Mouse (Mus musculus): Measurements from ENCODE around the gene Bcl2l14. TPM values are rescaled to one million over a fixed set of nuclear protein-coding genes. Genes with fewer than 3 reads are reported as not detected.

Gene Bcl2l14
- polyA plus RNA-seq, 1 experiment from 2014 or later = 2.7 TPM

GRCm38 (mm10) chr6:134436955-134437354 is 40.8 kb downstream of the Bcl2l14 start:
- Histone ChIP-seq H3K36me3 (ENCODE audit: control insufficient read depth, insufficient read depth) (no peaks in the 10 kb centered on the region), H3K27ac (ENCODE audit: low read depth, low read length) (no peak overlapping the region), H3K4me2 (replicated peaks; ENCODE audit: low read depth) (no peak overlapping the region), H3K4me3 (ENCODE audit: low read depth, low read length) (no peak overlapping the region), H3K27me3 (replicated peaks; ENCODE audit: control insufficient read depth, insufficient read depth, low read length) (no peaks in the 10 kb centered on the region), H3K9ac (ENCODE audit: low read depth, low read length) (no peak overlapping the region), H3K4me1 (replicated peaks; ENCODE audit: control insufficient read depth, insufficient read depth, low read length) (no peaks in the 10 kb centered on the region), H3K9me3 (ENCODE audit: control insufficient read depth) (no peaks in the 10 kb centered on the region)
- 55% methylated on average over 5 of the region's 5 CpGs for WGBS
- TF ChIP-seq CTCF (IDR thresholded peaks at IDR 0.05; ENCODE audit: low read depth) = no peak
- peak; percentile 31; the same call in 1 of the 2 replicates for ATAC-seq

GRCm38 (mm10) chr6:134439401-134440021 is 43.4 kb downstream of the Bcl2l14 start:
- H3K9me3 ChIP-seq (ENCODE audit: control insufficient read depth) = no peaks in the 10 kb centered on the region
- WGBS = 31% methylated on average over 23 of the region's 23 CpGs
- H3K4me3 ChIP-seq (ENCODE audit: low read depth, low read length) = no peak overlapping the region
- no peaks in the 10 kb centered on the region for H3K27me3 ChIP-seq (replicated peaks; ENCODE audit: control insufficient read depth, insufficient read depth, low read length)
- no peak for TF ChIP-seq CTCF (IDR thresholded peaks at IDR 0.05; ENCODE audit: low read depth)
- H3K9ac ChIP-seq (ENCODE audit: low read depth, low read length) = no peak overlapping the region
- H3K36me3 ChIP-seq (ENCODE audit: control insufficient read depth, insufficient read depth) = no peaks in the 10 kb centered on the region
- no peak overlapping the region for H3K27ac ChIP-seq (ENCODE audit: low read depth, low read length)
- no peaks in the 10 kb centered on the region; the same call in 1 of the 2 replicates for H3K4me1 ChIP-seq (replicated peaks; ENCODE audit: control insufficient read depth, insufficient read depth, low read length)
- peak overlapping the region; percentile 18 for H3K4me2 ChIP-seq (replicated peaks; ENCODE audit: low read depth)
- no peak for ATAC-seq

GRCm38 (mm10) chr6:134440023-134440422 is 43.9 kb downstream of the Bcl2l14 start:
- no peak for ATAC-seq
- Histone ChIP-seq H3K27ac (ENCODE audit: low read depth, low read length) (no peak overlapping the region), H3K4me2 (replicated peaks; ENCODE audit: low read depth) (peak overlapping the region; percentile 18), H3K27me3 (replicated peaks; ENCODE audit: control insufficient read depth, insufficient read depth, low read length) (no peaks in the 10 kb centered on the region), H3K36me3 (ENCODE audit: control insufficient read depth, insufficient read depth) (peaks cover 3% of the 10 kb centered on the region; the same call in 1 of the 2 replicates), H3K9ac (ENCODE audit: low read depth, low read length) (no peak overlapping the region), H3K4me3 (ENCODE audit: low read depth, low read length) (no peak overlapping the region), H3K9me3 (ENCODE audit: control insufficient read depth) (no peaks in the 10 kb centered on the region), H3K4me1 (replicated peaks; ENCODE audit: control insufficient read depth, insufficient read depth, low read length) (no peaks in the 10 kb centered on the region; the same call in 1 of the 2 replicates)
- no peak for TF ChIP-seq CTCF (IDR thresholded peaks at IDR 0.05; ENCODE audit: low read depth)
- WGBS = 38% methylated on average over 10 of the region's 10 CpGs

GRCm38 (mm10) chr6:134441716-134442115 is 45.6 kb downstream of the Bcl2l14 start:
- H3K36me3 ChIP-seq (ENCODE audit: control insufficient read depth, insufficient read depth) = peaks cover 5% of the 10 kb centered on the region; the same call in 1 of the 2 replicates
- H3K27ac ChIP-seq (ENCODE audit: low read depth, low read length) = no peak overlapping the region
- no peak overlapping the region for H3K4me3 ChIP-seq (ENCODE audit: low read depth, low read length)
- ATAC-seq = no peak
- WGBS = 83% methylated on average over 3 of the region's 3 CpGs
- no peaks in the 10 kb centered on the region for H3K9me3 ChIP-seq (ENCODE audit: control insufficient read depth)
- H3K27me3 ChIP-seq (replicated peaks; ENCODE audit: control insufficient read depth, insufficient read depth, low read length) = no peaks in the 10 kb centered on the region
- TF ChIP-seq CTCF (IDR thresholded peaks at IDR 0.05; ENCODE audit: low read depth) = no peak
- H3K9ac ChIP-seq (ENCODE audit: low read depth, low read length) = no peak overlapping the region
- no peak overlapping the region for H3K4me2 ChIP-seq (replicated peaks; ENCODE audit: low read depth)
- no peaks in the 10 kb centered on the region; the same call in 1 of the 2 replicates for H3K4me1 ChIP-seq (replicated peaks; ENCODE audit: control insufficient read depth, insufficient read depth, low read length)

DNA sequence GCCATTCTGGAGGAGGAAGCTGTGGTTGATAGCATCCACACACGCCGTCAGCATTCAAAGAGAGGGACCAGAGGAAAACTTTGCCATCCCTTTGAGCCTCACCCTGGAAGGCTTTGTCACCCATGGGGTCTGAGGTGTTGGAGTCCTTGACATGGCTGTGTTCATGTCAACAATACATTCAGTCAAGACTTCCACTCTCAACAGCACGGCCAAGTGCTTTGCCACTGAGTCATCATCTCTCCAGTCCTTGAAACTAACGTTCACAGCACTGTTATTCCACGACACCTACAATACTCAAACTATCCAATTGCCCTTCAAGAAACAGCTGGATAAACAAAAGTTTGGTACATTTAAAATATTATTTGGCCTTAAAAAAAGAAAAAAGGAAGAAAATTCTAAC is 46.1 kb downstream of the Bcl2l14 start:
- Histone ChIP-seq H3K27me3 (replicated peaks; ENCODE audit: control insufficient read depth, insufficient read depth, low read length) (no peaks in the 10 kb centered on the region), H3K4me3 (ENCODE audit: low read depth, low read length) (no peak overlapping the region), H3K9me3 (ENCODE audit: control insufficient read depth) (no peaks in the 10 kb centered on the region), H3K36me3 (ENCODE audit: control insufficient read depth, insufficient read depth) (peaks cover 5% of the 10 kb centered on the region; the same call in 1 of the 2 replicates), H3K4me1 (replicated peaks; ENCODE audit: control insufficient read depth, insufficient read depth, low read length) (no peaks in the 10 kb centered on the region; the same call in 1 of the 2 replicates), H3K4me2 (replicated peaks; ENCODE audit: low read depth) (no peak overlapping the region), H3K27ac (ENCODE audit: low read depth, low read length) (no peak overlapping the region), H3K9ac (ENCODE audit: low read depth, low read length) (no peak overlapping the region)
- no peak for ATAC-seq
- no peak for TF ChIP-seq CTCF (IDR thresholded peaks at IDR 0.05; ENCODE audit: low read depth)
- WGBS = 73% methylated on average over 5 of the region's 5 CpGs

DNA sequence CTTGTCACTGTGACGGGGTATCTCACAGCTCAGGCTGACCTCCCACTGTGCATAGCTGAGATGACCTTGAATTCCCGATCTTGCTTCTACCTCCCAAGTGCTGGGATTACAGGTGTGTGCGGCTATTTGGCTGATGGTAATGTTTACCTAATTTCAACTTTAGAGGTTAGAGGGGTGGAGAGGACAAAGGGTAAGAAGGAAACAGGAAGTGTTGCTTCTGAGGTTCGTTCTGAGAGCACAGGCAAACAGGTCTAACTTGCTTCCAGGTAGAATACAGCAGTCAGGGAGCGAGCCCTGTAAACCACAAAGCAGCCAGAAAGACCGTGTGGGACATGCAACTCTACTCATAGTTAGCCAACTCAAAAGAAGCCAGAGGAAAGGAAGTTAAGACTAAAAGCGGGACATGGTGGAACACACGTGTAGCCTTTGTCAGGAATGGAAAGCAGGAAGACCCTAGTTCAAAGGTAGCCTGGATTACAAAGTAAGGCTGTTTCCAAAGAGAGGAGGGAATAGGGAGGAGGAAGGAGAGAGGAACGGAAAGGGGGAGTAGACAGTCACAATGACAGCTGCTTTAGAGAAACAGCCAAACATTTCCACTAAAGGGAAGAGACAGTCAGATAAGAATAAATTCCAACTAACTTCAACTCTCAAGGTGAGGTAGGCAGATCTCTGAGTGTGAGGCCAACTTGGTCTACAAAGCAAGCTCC is 47.2 kb downstream of the Bcl2l14 start:
- Histone ChIP-seq H3K9ac (ENCODE audit: low read depth, low read length) (no peak overlapping the region), H3K36me3 (ENCODE audit: control insufficient read depth, insufficient read depth) (peaks cover 5% of the 10 kb centered on the region; the same call in 1 of the 2 replicates), H3K4me3 (ENCODE audit: low read depth, low read length) (no peak overlapping the region), H3K4me2 (replicated peaks; ENCODE audit: low read depth) (peak overlapping the region; percentile 37), H3K4me1 (replicated peaks; ENCODE audit: control insufficient read depth, insufficient read depth, low read length) (no peaks in the 10 kb centered on the region; the same call in 1 of the 2 replicates), H3K9me3 (ENCODE audit: control insufficient read depth) (no peaks in the 10 kb centered on the region), H3K27me3 (replicated peaks; ENCODE audit: control insufficient read depth, insufficient read depth, low read length) (no peaks in the 10 kb centered on the region), H3K27ac (ENCODE audit: low read depth, low read length) (peak overlapping the region; percentile 81)
- WGBS = 32% methylated on average over 9 of the region's 9 CpGs
- peak; percentile 92 for ATAC-seq
- TF ChIP-seq CTCF (IDR thresholded peaks at IDR 0.05; ENCODE audit: low read depth) = no peak

All from intestine, postnatal 0 days (tissue).